Mouse (Mus musculus) kidney, postnatal 10 days (tissue): ENCODE data around the gene Vpreb3.
"Not testable (repeated sequence)": the region's sequence is repeated elsewhere in the genome, so short reads cannot be mapped to it uniquely, and the experiment has no call there.

ENCODE experiments used
- DNase-seq: peaks from one replicate; pipeline ENCODE4 v3.0.0; 2021; ENCODE audit warnings: mixed read lengths

Vpreb3 gene

GRCm38 (mm10) chr10:75975216-75975615 lies 32.4 kb downstream of the Vpreb3 start:
- peak; percentile 15 for DNase-seq

- DNase-seq = no peak
These were observed 35.4 kb downstream of the Vpreb3 start for GRCm38 (mm10) chr10:75978119-75978834.

DNA sequence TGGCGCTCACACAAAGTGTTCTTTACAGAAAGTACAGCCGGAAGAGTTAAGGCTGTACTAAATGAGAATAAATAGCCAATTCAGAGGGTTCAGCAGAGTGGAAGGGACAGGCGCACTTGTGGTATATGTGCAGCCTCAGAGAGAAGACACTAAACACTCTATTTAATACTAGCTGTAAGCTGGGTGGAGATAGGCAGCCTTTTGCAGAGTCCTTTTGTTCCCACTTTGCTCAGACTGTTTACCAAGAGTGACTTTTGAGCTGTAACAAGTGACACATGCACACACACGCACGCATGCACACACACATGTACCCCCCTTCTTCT lies 35.9 kb downstream of the Vpreb3 start:
- DNase-seq = no peak

DNA sequence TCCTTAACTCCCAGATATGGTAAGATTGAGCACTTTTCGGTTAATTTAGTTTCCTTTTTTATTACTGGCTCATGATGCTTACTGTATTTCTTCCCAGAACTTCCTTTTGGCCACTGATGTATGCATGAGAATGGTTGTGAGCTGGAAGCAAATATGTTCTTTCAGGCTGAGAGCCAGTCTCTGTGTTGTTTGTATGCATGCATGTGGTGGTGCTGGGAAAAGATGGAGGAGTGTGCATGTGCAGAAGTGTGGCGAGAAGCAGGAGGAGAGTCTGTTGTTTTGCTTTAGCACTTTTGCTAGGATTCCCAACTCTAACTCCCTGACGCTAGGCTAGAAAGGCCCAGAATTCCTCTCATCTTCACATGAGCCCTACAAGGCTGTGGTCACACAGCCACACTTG lies 36.6 kb downstream of the Vpreb3 start:
- DNase-seq = no peak

DNA sequence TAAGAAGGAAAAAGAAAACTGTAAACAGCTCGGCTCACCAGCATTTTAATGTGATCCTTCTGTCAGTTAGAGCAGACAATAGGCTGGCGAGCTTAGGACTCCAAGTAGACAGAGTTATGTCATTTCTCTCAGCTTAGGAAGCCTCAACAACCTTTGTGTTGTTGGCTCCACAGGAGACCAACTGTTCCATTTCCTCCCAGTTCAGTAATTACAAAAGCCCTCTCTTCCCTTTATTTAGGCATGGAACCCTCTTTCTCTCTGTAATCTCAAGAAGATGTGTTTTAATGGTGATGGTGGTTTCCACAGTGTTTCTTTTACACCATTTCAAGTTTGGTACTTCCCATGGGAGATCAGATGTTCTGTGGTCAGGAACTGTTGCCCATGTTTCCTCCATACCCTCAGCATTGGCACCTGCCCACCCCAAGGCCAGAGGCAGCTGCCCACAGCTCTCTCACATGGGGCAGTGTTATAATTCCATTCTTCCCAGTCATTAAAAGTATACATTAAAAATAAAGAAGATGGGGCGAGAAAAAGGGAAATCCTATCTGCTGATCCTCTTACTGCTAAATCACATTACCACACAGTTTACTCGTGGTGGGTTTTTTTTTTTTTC lies 47.7 kb downstream of the Vpreb3 start:
- DNase-seq = no peak

DNA sequence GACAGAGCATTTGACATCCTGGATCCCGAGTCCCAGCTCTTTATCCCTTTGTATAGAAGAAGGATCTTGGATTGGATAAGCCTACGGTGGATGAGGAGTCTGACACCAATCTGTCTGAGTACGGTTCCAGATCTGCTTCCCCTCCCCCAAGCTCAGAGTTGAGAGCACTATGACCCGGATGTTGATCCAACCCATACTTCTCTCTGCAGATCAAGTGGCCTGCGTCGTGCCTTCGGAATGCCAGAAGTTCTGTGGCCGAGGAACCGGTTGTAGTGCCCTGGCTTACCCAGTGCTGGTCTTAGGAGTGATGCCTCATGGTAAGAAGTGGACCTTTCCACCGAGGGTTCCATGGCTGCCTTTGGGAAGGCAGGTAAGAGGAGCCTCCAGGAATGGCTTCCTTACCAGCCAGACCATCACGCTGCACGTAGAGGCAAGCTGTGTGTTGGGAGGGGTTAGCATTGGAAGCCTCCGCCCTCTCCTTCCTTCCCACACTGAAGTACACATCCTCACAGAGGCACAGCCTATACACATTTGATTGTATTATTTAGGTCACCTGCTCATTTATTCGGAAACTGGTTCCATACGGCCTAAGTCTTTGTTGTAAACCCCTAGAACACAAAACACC lies 50.9 kb downstream of the Vpreb3 start:
- no peak for DNase-seq

GRCm38 (mm10) chr10:75994531-75995210 lies 51.8 kb downstream of the Vpreb3 start:
- DNase-seq = not testable (repeated sequence)

DNA sequence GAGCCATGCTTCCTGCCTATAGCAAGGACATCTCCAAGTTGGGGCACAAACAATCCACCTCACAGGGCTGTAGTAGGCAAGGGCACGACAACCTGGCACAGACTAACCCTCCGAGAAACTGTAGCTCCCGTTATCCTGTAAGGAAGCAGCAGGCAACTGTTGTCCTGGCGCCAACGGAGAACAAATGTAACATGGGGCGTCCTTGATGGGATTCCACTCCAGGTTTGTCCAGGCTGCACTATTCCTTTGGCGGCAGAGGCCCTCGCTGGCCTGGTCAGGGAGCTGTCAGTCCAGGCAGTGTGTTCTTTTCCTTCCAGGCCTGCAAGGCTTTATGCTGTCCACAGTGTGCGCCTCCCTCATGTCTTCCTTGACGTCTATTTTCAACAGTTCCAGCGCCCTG lies 52.6 kb downstream of the Vpreb3 start:
- DNase-seq = no peak

DNA sequence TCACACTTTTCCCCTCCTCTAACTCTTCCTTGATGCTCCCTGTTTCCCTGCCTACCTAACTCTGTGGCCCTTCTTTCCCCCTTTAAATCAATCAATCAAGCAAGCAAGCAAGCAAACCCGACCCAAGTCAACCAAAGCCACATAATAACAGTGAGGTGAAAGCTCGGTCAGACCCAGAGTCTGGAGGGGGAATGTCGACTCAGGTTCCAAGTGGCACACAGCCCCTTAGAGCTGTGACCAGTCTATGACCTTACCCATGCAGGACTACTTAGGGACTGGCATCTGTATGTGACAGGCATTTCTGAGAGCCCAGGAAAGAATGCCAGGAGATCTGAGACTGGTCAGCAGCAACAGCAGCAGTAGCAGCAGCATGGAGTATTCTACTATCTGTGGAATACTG lies 53.5 kb downstream of the Vpreb3 start:
- DNase-seq = no peak
